Mouse (Mus musculus): ENCODE measurements at regions not wholly inside any gene's neighbourhood (a gene's known extent, or its start where the extent isn't known, plus 50 kb on each side); places are given as distances from the start of the nearest gene placed in this dataset.

DNA sequence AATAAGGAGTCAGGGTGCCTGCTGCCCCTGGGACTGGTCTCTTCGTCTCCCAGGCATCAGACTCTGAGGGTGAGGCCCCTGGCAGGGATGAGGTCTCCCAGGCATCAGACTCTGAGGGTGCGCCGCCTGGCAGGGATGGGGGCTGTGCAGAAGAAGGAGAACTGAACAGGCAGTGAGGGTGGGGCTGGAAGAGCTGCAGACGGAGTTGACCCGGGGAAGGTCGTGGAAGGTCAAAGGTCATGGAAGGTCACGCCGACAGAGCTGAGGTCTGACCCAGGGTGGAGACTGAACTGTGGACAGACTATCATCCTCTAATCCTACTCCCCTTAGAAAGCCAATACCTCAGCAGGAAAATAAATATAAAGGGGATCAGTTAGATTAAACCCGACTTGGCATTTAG is 50.6 kb upstream of the Grik3 start:
- no peaks in the 10 kb centered on the region for H3K9me3 ChIP-seq (ENCODE audit: control insufficient read depth, low read length)
- H3K27ac ChIP-seq (ENCODE audit: low read depth, low read length) = no peak overlapping the region
- 29% methylated on average over 9 of the region's 9 CpGs for WGBS
- peaks cover 4% of the 10 kb centered on the region; the same call in 1 of the 2 replicates for H3K4me1 ChIP-seq (ENCODE audit: control insufficient read depth, insufficient read depth, low read length)
- H3K27me3 ChIP-seq (ENCODE audit: control insufficient read depth, insufficient read depth, low read length) = no peaks in the 10 kb centered on the region
- no peak for ATAC-seq (ENCODE audit: low read depth)
- H3K4me3 ChIP-seq (ENCODE audit: low read depth, low read length) = no peak overlapping the region
- H3K9ac ChIP-seq (replicated peaks; ENCODE audit: low read depth, low read length) = no peak overlapping the region
- no peak overlapping the region for H3K4me2 ChIP-seq (ENCODE audit: low read depth, low read length)
- H3K36me3 ChIP-seq (ENCODE audit: control insufficient read depth, insufficient read depth, low read length) = no peaks in the 10 kb centered on the region

- no peak overlapping the region for H3K4me2 ChIP-seq (ENCODE audit: low read depth, low read length)
Observed at GRCm38 (mm10) chr4:125437161-125437822, 53.2 kb upstream of the Grik3 start.

GRCm38 (mm10) chr4:125433511-125433910 is 57.0 kb upstream of the Grik3 start:
- Histone ChIP-seq H3K4me2 (ENCODE audit: low read depth, low read length) (no peak overlapping the region), H3K9ac (replicated peaks; ENCODE audit: low read depth, low read length) (no peak overlapping the region), H3K36me3 (ENCODE audit: control insufficient read depth, insufficient read depth, low read length) (no peaks in the 10 kb centered on the region), H3K27ac (ENCODE audit: low read depth, low read length) (no peak overlapping the region), H3K4me3 (ENCODE audit: low read depth, low read length) (no peak overlapping the region), H3K27me3 (ENCODE audit: control insufficient read depth, insufficient read depth, low read length) (no peaks in the 10 kb centered on the region), H3K4me1 (ENCODE audit: control insufficient read depth, insufficient read depth, low read length) (no peaks in the 10 kb centered on the region), H3K9me3 (ENCODE audit: control insufficient read depth, low read length) (no peaks in the 10 kb centered on the region)
- WGBS = 32% methylated on average over 3 of the region's 3 CpGs
- no peak for ATAC-seq (ENCODE audit: low read depth)

More at GRCm38 (mm10) chr4:125437161-125437822, 53.2 kb upstream of the Grik3 start:
- ATAC-seq (ENCODE audit: low read depth) = no peak
- peaks cover 4% of the 10 kb centered on the region; the same call in 1 of the 2 replicates for H3K4me1 ChIP-seq (ENCODE audit: control insufficient read depth, insufficient read depth, low read length)
- no peak overlapping the region for H3K27ac ChIP-seq (ENCODE audit: low read depth, low read length)
- no peaks in the 10 kb centered on the region for H3K36me3 ChIP-seq (ENCODE audit: control insufficient read depth, insufficient read depth, low read length)
- H3K4me3 ChIP-seq (ENCODE audit: low read depth, low read length) = no peak overlapping the region
- no peaks in the 10 kb centered on the region for H3K27me3 ChIP-seq (ENCODE audit: control insufficient read depth, insufficient read depth, low read length)
- no peaks in the 10 kb centered on the region for H3K9me3 ChIP-seq (ENCODE audit: control insufficient read depth, low read length)
- no peak overlapping the region for H3K9ac ChIP-seq (replicated peaks; ENCODE audit: low read depth, low read length)
- WGBS = 83% methylated on average over 13 of the region's 13 CpGs

DNA sequence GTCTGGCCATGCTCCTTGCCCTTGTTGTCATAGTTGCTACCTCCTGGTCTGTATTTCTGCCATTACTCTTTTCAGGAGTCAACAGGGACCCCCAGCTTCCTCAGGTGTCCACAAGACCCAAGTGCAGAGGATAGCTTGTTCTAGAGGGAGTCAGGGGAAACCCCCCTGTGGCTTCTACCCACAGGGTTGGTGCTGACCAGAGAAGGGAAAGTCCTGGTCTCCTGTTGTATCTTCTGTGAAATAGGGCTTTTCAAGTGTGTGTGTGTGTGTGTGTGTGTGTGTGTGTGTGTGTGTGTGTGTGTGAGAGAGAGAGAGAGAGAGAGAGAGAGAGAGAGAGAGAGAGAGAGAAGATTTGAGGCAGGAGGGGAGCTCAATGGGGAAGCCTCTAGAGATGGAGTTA is 58.9 kb upstream of the Grik3 start:
- ATAC-seq (ENCODE audit: low read depth) = no peak
- H3K4me2 ChIP-seq (ENCODE audit: low read depth, low read length) = no peak overlapping the region
- no peaks in the 10 kb centered on the region for H3K9me3 ChIP-seq (ENCODE audit: control insufficient read depth, low read length)
- no peaks in the 10 kb centered on the region for H3K4me1 ChIP-seq (ENCODE audit: control insufficient read depth, insufficient read depth, low read length)
- no peak overlapping the region for H3K9ac ChIP-seq (replicated peaks; ENCODE audit: low read depth, low read length)
- H3K36me3 ChIP-seq (ENCODE audit: control insufficient read depth, insufficient read depth, low read length) = no peaks in the 10 kb centered on the region
- H3K27me3 ChIP-seq (ENCODE audit: control insufficient read depth, insufficient read depth, low read length) = no peaks in the 10 kb centered on the region
- no peak overlapping the region for H3K4me3 ChIP-seq (ENCODE audit: low read depth, low read length)
- H3K27ac ChIP-seq (ENCODE audit: low read depth, low read length) = no peak overlapping the region

DNA sequence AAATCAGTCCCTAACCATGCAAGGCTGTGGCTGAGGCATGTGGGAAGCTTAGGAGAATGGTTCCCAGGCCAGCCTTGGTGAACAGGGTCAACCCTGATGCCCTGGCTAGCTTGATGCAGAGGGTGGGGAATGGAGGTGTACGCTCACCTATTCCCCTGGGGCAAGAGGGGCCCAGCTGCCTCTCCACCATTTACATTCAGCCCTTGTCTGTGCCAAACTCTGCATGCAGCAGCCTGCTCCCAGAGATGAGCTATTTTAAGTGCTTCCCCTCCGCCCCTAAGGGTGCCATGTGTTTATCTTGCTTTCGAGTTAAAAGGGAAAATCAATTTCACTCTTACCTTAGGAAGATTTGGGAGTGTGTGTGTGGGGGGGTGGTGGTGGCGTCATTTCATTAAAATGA is 59.7 kb upstream of the Grik3 start:
- H3K4me3 ChIP-seq (ENCODE audit: low read depth, low read length) = no peak overlapping the region
- no peak for ATAC-seq (ENCODE audit: low read depth)
- H3K36me3 ChIP-seq (ENCODE audit: control insufficient read depth, insufficient read depth, low read length) = no peaks in the 10 kb centered on the region
- no peak overlapping the region for H3K4me2 ChIP-seq (ENCODE audit: low read depth, low read length)
- no peak overlapping the region for H3K27ac ChIP-seq (ENCODE audit: low read depth, low read length)
- 66% methylated on average over 4 of the region's 4 CpGs for WGBS
- H3K9ac ChIP-seq (replicated peaks; ENCODE audit: low read depth, low read length) = no peak overlapping the region
- H3K27me3 ChIP-seq (ENCODE audit: control insufficient read depth, insufficient read depth, low read length) = no peaks in the 10 kb centered on the region
- no peaks in the 10 kb centered on the region for H3K9me3 ChIP-seq (ENCODE audit: control insufficient read depth, low read length)
- no peaks in the 10 kb centered on the region for H3K4me1 ChIP-seq (ENCODE audit: control insufficient read depth, insufficient read depth, low read length)

DNA sequence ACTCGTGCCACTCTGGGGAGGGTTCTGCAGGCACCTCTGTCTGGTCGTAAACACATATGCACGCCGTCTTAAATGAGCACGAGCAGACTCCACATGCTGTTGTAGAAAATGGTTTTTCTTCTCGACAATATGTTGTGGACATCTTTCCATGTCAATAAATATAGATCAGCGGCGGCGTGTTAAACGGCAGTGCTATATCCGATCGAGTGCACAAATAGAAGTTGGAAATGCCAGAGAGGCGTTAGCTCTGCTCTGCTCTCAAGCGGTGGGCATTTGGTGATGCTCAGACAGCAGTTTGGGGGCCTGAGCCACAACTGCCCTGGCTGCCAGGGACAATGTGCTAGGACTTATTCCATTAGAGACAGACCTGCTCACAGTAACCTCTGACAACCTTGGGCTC is 61.8 kb upstream of the Grik3 start:
- Histone ChIP-seq H3K27me3 (ENCODE audit: control insufficient read depth, insufficient read depth, low read length) (no peaks in the 10 kb centered on the region), H3K36me3 (ENCODE audit: control insufficient read depth, insufficient read depth, low read length) (no peaks in the 10 kb centered on the region), H3K4me2 (ENCODE audit: low read depth, low read length) (no peak overlapping the region), H3K9me3 (ENCODE audit: control insufficient read depth, low read length) (no peaks in the 10 kb centered on the region), H3K4me3 (ENCODE audit: low read depth, low read length) (no peak overlapping the region), H3K9ac (replicated peaks; ENCODE audit: low read depth, low read length) (no peak overlapping the region), H3K27ac (ENCODE audit: low read depth, low read length) (no peak overlapping the region), H3K4me1 (ENCODE audit: control insufficient read depth, insufficient read depth, low read length) (no peaks in the 10 kb centered on the region)
- ATAC-seq (ENCODE audit: low read depth) = no peak
- WGBS = 66% methylated on average over 14 of the region's 14 CpGs

- Histone ChIP-seq H3K4me1 (ENCODE audit: control insufficient read depth, insufficient read depth, low read length) (no peaks in the 10 kb centered on the region), H3K9ac (replicated peaks; ENCODE audit: low read depth, low read length) (no peak overlapping the region), H3K27ac (ENCODE audit: low read depth, low read length) (no peak overlapping the region), H3K27me3 (ENCODE audit: control insufficient read depth, insufficient read depth, low read length) (no peaks in the 10 kb centered on the region), H3K4me3 (ENCODE audit: low read depth, low read length) (no peak overlapping the region), H3K36me3 (ENCODE audit: control insufficient read depth, insufficient read depth, low read length) (no peaks in the 10 kb centered on the region), H3K4me2 (ENCODE audit: low read depth, low read length) (no peak overlapping the region), H3K9me3 (ENCODE audit: control insufficient read depth, low read length) (no peaks in the 10 kb centered on the region)
- WGBS = 42% methylated on average over 5 of the region's 5 CpGs
- ATAC-seq (ENCODE audit: low read depth) = no peak
Observed at GRCm38 (mm10) chr4:125420561-125421241, 69.8 kb upstream of the Grik3 start.

GRCm38 (mm10) chr4:125419491-125420255 is 70.8 kb upstream of the Grik3 start:
- 45% methylated on average over 12 of the region's 12 CpGs for WGBS
- Histone ChIP-seq H3K4me3 (ENCODE audit: low read depth, low read length) (no peak overlapping the region), H3K4me2 (ENCODE audit: low read depth, low read length) (no peak overlapping the region), H3K27me3 (ENCODE audit: control insufficient read depth, insufficient read depth, low read length) (no peaks in the 10 kb centered on the region), H3K36me3 (ENCODE audit: control insufficient read depth, insufficient read depth, low read length) (no peaks in the 10 kb centered on the region), H3K27ac (ENCODE audit: low read depth, low read length) (no peak overlapping the region), H3K9ac (replicated peaks; ENCODE audit: low read depth, low read length) (no peak overlapping the region), H3K4me1 (ENCODE audit: control insufficient read depth, insufficient read depth, low read length) (no peaks in the 10 kb centered on the region), H3K9me3 (ENCODE audit: control insufficient read depth, low read length) (no peaks in the 10 kb centered on the region)
- ATAC-seq (ENCODE audit: low read depth) = no peak

DNA sequence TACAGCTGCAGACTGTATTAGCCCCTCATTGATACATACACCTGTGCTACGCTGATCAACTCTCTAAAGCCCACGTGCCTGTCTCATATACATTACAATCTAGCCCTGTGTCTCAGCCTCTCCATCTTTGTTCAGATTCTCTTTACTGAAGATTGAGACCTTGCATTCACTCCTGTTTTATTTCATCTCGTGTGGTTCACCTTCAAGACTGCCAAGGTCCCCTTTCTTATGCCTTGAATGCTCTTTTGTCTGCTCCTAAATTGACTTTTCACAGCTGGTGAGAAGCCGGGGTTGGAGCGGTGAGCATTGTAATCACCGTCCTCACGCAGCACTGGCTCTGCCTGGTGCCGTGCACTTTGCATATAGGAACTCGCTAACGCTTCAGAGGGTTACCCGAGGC is 75.2 kb upstream of the Grik3 start:
- H3K36me3 ChIP-seq (ENCODE audit: control insufficient read depth, insufficient read depth, low read length) = no peaks in the 10 kb centered on the region
- H3K27ac ChIP-seq (ENCODE audit: low read depth, low read length) = no peak overlapping the region
- peaks cover 5% of the 10 kb centered on the region for H3K4me1 ChIP-seq (ENCODE audit: control insufficient read depth, insufficient read depth, low read length)
- H3K4me2 ChIP-seq (ENCODE audit: low read depth, low read length) = no peak overlapping the region
- ATAC-seq (ENCODE audit: low read depth) = no peak
- no peak overlapping the region for H3K4me3 ChIP-seq (ENCODE audit: low read depth, low read length)
- no peak overlapping the region for H3K9ac ChIP-seq (replicated peaks; ENCODE audit: low read depth, low read length)
- 14% methylated on average over 11 of the region's 11 CpGs for WGBS
- H3K27me3 ChIP-seq (ENCODE audit: control insufficient read depth, insufficient read depth, low read length) = no peaks in the 10 kb centered on the region
- no peaks in the 10 kb centered on the region for H3K9me3 ChIP-seq (ENCODE audit: control insufficient read depth, low read length)

Measured in neural tube, embryonic 14.5 days (tissue).